Mouse (Mus musculus): ENCODE measurements around the gene Foxp4.

DNA sequence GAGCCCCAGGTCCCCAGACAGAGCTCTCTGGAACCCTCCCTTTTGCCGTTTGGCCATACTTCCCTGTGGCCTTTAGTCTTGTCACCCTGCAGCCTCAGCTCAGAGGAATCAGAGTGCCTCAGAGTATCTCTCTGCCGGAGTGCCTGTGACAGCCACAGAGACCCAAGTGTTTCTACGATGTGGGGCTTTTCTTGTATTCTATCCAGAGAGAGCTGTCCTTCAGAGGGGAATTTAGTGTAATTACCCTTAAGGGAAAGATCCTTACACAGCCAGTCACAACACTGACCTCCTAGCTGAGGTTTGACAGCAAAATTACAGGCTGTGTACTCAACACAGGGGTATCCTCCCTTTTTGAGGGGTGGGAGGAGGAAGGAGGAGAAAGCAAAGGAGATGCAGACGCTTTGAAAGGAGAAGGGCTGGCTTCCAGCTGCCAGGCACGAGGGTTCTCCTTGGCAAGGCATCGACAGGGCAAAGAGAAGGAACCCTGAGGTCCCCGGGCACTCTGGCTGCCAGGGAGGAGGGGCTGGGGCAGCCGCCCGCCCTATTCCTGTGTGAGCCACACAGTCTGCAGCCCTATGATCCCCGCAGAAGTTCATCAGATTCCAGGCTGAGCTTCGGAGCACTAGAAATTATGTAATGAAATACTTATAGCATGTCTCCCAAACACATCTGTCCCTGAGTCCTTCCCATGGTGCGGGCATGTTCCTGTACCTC lies 28.1 kb upstream of the Foxp4 start:
- TF ChIP-seq GATA1 (IDR thresholded peaks at IDR 0.05; ENCODE audit: low read length) (no peak), TAL1 (IDR thresholded peaks at IDR 0.05; ENCODE audit: low read length) (no peak)

All from erythroblast, embryonic 14.5 days (primary cell).